Mouse (Mus musculus): ENCODE data around the gene Myo19.

Myo19 gene

DNA sequence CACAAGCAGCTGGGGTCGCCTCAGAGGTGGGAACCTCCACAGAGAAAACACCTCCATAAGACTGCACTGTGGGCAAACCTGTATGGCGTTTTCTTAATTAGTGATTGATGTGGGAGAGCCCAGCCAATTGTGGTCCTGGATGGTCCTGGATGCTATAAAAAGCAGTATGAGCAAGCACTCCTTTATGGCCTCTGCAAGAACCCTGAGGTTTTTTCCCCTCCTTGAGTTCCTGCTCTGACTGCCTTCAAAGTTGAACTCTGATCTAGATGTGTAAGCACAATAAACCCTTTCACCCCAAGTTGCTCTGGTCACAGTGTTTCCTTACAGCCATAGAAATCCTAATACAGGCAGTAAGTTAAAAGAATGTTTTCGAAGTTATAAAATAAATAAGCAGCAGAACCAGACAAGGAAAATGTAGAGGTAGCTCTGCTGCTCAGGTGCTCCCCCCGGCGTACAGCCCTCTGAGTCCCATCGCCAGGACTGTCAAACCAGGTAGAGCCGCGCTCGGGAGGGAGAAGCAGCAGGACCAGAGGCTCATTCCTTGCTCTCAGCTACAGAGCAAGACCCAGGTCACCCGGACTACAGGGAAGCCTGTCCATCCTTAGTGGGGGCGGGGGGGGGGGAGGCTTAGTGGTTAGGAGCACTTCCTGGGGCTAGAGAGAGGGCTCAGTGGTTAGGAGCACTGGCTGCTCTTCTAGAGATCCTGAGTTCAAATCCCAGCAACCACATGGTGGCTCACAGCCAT, 7.0 kb downstream of the Myo19 start:
- DNase-seq, result peak; percentile 77

DNA sequence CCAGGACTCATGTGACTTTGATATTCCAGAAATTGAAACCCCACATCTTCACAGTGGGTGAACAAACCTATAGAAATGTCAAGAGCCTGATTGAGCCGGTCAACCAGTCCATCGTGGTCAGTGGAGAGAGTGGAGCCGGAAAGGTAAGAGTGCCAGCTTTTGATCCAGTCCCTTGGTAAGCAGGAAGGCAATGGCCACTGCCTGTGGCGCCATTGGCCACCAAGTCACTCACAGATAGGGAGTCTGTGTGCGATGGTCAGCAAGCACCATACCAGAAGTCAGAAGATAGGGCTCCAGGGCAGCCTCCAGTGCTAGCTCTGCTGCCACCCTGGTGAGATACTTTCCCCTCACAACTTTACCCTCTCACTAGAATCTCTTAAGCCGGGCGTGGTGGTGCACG, 8.1 kb downstream of the Myo19 start:
- DNase-seq, result peak; percentile 81

DNA sequence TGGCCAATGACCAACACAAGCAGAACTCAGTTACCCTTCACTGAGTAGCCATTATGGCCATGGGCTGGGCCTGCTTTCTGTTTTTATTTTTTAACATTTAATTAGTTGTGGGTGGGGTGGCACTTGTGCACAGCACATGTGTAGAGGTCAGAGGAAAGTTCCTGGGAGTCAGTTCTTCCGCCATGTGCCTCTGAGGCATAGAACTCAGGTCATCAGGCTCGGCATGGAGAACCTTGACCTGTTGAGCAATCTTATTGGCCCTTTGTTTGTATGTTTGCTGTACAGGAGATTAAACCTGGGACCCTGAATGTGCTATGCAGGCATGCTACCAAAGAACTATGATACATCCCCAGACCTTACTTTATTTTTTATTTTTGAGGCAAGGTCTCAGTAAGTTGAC, 9.5 kb downstream of the Myo19 start:
- peak; percentile 42 for DNase-seq

DNA sequence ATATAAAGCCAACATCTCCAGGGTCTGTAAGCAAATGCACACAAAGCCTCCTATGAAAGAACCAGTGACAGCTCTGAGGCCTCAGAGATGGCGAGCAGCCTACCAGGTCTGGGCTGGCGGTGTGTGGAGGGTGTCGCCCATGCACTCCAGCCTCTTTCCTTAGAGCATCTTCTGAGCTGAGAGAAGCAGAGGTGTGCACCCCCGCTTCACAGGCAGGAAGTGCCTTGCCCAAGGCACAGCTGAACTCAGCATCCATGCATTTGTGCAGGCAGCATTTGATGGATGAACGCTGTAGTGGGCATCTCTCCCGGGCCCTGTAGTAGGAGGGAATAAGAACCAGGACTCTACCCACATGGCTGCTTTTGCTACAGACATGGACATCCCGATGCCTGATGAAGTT, 11.8 kb downstream of the Myo19 start:
- DNase-seq, result peak; percentile 73

DNA sequence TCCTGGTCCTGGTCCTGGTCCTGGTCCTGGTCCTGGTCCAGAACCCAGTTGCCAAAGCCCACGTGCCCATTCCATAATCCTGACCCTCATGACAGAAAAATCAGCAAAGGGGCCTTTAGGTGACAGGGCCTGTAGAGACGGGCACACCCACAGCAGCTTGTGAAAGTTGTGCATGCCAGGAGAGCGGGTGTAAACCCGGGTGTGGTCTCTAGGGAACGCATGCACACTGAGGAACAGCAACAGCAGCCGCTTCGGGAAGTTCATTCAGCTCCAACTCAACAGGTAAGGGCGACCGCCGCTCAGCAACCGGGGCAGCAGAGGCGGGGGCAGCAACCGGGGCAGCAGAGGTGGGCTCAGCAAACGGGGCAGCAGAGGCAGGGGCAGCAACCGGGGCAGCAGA, 13.2 kb downstream of the Myo19 start:
- peak; percentile 87 for DNase-seq

DNA sequence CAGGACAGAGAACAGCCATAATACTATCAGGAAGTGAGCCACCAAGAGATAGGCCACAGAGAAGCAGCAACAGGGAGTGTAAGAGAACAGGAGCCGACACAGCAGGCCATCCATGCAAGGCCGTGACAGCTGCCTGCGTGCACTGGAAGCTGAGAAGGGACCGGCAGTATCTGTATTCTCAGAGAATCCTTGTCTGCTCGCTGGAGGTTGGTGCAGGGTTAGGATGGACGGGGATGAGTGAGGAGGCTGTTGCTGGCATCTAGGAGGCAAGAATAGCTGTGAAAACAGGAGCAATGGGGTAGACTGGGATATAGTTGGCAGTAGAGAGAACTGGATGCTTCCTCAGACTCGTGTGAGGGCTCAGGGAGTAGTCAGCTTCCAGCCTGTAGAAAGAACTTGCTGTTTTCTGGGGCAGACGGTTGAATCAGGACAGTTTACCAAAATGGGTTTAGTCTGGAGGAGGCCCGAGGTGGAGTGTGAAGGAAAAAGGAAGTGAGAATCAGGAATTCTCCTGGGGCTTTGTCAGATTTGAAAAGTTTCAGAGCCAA, 24.7 kb downstream of the Myo19 start:
- no peak for DNase-seq

DNA sequence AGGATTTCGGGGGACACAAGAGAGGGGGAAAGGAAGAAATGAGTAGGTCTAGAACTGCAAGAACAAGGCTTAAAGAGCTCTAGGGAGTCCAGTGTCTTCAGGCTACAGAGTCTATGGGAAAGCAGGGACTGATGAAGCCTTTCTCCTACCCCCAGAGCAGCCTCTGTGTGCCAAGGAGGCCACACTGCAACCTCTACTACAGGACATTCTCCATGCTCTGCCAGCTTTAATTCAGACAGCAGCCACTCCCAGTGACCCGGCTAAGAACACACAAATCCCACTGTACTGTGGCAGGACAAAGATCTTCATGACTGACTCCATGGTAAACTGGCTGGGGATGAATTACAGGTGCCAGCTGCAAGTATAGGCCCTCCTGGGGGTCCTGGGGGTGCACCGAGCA, 27.1 kb downstream of the Myo19 start:
- DNase-seq, result peak; percentile 81

DNA sequence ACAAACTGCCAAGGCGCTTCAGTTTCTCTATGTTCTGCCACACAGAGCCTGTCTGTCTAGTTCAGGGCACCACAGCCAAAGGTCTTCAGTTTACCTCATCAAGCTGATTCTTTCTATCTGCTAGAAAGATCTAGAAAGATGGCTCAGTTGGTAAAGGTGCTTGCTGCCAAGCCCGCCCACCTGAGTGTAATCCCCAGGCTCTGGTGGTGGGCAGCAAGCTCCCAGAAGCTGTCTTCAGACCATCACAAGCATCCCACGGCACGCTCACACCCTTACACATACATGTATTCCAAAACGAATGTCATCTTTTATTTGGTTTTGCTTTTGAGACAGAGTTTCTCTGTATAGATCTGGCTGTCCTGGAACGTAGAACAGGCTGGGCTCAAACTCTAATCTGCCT, 28.5 kb downstream of the Myo19 start:
- DNase-seq, result peak; percentile 64

DNA sequence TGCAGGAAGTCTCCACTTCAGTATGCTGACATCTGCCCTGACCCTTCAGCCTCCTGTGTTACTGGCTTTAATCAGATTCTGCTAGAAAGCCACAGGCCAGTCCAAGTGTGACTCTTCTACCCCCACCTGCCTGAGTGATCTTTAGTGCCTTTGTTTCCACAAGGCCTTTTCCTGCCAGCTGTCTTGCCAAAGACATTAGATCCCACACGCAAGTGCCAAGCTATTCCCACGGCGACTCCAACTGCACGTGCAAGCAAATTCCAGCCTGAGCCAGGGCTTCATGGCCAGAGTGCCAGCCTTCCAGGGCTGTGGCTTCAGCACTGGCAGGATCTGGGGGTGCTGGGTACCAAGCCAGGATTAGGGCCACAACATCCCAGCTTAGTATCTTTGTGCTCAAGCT, 30.5 kb downstream of the Myo19 start:
- peak; percentile 77 for DNase-seq

DNA sequence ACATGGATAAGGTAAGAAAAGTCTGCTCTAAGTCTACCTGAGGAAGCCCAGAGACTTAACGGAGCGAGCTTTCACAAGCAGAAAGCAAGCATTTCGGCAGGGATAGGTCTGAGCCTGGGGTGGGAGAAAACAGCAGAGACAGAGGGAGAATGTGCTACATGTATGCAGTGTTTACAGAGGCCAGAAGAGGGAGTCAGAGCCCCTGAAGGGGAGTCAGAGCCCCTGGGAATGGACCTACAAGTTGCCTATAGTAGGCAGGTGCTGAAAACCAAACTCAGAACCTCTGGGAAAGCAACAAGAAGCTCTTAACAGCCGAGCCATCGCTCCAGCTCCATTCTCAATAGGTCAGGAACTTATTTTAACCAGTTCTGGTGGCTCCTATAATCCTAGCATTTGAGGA, 34.7 kb downstream of the Myo19 start:
- no peak for DNase-seq

DNA sequence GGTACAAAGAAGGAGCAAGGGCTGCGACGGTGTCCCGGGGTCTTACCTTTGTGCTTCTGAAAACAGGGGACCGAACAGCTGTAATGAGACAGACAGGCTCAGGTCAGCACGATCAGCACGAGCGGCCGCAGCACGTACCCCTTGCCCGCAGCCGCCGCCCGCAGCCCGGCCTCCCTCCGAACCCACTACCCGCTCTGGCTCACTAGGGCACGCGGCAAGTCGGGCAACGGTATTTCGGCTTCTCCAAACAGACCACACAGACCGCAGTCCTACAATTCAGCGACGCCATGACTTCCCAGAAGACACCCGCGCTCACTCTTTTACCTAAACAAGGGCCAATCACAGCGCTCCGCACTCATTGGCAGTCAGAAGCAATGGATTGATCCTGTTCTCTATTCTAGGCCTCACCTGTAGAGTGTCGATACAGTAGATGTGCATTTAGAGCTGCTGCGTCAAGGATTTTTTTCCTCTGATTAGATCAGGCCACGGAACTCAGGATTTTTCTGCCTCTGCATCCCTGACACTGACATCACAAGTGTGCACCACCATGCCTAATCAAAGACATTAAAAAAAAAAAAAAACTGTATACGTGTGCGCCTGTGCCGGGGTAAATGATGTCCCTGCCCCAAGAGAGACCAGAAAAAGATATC, 36.2 kb downstream of the Myo19 start, which contains the start of gene Znhit3:
Znhit3 (minus strand) TSS at position 314 of the 650 bp plus-strand sequence.
- DNase-seq, result peak; percentile 99

DNA sequence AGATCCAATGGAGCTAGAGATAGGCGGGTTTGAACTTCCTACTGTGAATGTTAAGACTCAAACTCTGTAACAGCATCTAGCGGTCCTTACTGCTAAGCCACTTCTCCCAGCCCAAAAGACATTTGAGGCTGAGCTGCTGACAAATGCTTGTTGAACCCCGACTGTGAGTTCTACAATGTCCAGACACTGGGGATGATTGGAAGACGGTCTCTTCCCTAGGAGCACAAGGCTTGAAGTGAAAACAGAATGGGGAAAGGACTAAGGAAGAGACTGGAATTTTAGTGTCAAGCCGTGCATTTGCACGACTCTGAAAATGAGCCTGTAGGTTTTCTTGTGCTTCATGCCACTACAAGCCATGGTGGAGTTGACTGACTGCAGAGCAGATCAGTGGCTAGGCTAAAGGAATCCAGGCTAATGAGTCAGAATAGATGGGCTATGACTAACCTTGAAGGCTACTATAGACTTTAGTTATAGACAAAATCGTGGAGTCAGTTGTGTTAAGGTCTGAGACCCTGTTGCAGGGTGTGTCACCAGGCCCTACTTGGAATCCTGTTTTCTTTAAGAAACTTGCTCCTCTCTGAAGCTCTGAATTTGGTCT, 36.9 kb downstream of the Myo19 start:
- DNase-seq, result peak; percentile 56

DNA sequence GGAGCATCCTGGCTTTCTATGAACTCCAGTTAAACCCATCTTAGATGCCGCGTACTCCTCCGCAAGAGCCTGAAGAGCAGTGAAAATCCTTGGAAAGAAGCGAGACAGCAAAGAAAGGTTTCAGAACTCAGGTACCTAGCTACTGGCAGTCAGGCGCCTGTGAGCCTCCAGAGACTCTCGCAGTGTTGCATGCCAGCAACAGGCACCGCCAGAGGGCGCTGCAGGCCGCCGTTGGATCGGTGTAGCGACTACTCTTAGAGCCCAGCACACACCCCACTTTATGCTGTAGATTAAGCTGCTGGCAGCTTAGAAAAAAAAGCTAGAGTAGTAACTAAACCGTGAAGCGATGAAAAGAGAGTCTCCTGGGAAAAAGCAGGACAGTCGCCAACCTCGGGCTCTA, 38.5 kb downstream of the Myo19 start:
- peak; percentile 96 for DNase-seq

DNA sequence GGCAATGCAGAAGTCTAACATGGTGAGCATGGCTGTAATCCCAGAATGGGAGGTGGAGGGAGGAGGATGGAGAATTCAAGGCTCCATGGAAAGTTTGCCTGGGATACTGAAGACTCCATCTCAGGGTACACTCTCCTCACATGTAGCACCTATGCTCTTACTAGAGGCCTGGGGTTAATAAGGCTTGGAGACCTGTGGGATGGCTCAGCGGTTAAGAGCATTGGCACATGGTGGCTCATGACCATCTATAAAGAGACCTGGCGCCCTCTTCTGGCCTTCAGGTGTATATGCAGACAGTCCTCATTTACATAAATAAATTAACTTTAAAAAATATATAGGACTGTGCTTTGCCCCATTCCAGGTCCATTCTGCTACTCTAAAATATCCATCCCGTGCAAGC, 39.3 kb downstream of the Myo19 start:
- peak; percentile 90 for DNase-seq

DNA sequence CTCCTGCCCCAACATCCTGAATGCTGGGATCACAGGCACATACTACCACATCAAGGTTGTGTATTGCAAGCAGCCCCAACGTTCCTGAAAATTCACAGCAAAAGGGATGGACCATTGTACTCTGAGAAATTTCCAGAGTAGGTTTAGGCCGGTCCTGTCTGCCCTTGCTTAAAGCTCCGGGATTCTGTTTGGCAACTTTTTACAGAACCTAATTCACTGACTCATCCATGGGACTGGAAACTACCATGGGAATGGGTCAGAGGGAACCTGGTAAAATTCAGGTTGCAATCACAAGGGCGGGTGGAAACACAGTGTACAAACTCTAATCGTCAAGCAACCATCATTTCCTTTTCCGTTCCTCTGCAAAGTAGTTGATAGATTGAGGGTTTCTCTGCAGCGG, 40.0 kb downstream of the Myo19 start:
- DNase-seq, result peak; percentile 66

DNA sequence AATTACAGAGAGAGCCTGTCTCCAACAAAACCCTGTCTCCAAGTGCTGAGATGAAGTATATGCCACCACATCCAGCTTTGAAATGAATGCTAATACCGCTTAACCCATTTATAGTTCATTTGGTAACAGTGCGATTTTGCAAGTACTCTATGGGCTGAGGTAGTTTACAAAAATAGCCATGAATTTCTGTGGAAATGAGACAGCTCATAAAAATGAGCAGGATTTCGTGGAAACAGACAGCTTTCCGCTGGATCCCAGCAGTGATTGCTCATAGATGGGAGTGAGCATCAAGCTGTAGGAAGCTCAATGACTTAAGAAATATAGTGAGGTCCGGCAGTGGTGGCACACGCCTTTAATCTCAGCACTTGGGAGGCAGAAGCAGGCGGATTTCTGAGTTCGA, 41.0 kb downstream of the Myo19 start:
- DNase-seq, result no peak

DNA sequence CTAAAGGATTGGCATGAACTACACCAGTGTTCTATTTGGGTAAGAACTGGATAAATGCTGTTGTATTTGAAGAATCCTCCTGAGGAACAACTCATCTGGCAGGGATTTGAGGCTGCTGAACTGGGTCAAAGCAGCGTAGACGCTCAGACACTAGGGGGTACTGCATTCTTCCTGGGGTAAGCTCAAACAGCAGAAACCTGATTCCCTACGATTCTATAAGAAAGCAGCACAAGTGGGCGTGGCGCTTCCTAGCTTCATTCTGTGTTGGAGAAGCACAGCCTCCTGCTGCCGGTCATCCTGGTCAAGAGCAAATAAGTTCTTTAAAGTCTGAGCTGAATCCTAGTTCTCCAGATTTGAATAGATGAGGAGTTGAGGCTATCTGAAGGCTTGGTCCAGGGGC, 52.3 kb downstream of the Myo19 start:
- DNase-seq, result no peak

DNA sequence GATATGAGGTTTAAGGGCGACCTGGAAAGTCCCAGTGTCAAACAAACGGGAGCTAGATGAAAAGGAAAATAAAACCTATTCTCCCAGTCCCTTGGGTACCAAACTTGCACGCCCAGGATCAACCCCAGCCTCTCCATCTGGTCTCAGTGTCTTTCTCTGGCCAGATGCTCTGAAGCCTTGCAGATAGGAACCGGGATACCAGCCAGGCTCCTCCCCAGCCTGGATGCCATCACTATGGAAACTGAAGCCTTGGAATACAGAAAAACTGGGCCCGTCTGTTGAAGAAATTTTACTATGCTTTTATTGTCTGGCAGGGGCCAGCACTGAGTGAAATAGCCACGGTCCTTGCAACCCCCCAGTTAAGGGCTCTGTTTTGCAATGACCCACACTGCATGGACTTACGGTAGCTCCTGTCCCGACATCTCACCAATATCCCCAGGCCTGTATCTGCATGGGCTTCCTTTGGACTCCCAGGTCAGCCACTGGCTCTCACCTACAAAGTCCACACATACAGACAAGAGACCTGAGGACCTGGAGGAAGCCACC, 59.6 kb downstream of the Myo19 start:
- peak; percentile 95 for DNase-seq

DNA sequence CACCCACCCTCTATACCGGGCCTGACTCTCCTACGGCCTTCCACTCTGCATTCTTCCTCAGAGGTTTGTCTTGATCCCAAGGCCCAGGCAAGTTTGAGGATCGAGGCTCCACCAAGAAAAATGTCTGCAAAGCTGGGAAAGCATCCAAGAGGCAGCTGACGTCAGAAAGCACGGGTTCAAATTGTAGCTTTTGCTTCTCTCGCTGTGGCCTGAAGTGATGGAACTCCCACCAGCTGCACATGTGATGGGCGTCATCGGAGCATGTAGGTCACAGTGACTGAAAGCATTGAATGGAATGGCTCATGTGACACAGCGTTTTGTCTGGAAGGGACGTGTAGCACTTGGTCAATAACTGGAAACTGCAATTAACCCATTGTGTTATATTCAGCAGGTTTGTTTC, 60.2 kb downstream of the Myo19 start:
- DNase-seq, result no peak

DNA sequence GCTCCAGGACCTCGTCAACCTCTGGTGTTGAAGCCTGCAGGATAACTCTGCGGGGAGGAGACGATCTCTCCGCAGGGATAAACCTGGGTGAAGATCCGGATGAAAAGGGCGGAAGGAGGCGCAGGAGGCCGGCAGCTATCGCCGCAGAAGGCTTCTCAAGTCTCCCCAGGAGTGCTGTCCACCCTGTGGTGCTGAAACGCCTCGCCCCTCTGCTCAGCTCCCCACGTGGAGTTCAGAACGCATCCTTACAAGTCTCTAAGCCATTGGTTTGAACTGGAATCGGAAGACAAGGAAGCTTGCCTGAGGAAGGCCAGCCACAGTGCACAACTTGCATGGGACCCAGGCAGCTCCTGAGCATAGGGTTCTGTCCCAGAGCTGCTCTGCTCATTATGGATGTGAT, 64.0 kb downstream of the Myo19 start:
- peak; percentile 85 for DNase-seq

DNA sequence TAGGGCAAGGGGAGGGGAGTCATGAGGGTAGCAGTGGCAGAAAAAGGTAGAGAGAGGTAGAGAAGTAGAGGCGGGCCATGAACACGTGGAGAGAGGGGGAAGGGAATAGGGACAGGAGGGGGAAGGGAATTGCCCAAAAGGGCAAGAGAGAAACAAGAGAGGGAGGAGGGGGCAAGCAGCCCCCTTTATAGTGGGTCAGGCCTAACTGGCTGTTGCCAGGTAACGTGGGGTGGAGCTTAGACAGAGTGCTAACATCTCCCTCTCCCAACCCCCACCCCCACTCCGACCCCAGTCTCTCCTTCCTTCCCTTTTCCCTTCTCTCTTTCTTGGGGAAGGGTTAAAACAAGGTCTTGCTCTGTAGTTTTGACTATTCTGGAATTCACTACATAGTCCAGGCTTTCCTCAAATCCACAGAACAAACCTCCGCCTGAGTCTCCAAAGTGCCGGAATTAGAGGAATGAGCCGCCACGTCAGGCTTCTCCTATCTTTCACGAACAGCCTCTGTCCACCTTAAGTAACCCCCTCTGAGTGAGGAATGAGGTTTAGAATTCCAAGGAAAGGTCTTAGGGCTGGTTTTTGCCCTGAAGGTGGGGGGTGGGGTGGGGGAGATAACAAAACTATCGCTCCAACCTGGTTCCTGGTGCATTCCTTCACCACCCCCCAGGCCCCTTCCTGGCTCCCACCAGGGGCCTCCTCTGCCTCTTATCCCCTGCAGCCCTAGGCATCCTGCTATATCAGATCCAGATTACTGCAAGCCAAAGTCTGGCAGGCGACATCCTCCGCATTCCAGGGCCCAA, 64.9 kb downstream of the Myo19 start:
- no peak for DNase-seq

DNA sequence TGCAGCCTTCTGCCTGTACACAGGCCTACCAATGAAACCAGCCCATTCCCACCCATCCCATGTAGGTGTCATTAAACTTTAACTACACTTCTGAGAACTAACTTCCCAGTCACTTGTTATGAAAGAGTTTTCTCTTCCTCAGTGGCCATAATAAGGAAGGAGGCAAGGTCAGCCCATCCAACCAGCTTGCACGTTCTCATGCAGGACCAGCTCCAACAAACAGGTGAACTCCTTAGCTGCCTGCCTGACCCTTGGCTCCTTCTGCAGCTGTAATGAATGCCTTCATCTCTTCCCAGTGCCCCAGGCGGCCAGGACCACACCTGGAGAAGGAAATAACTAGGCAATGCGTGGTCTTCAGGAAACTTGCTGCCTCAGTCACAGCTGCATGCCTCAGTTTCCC, 65.9 kb downstream of the Myo19 start:
- DNase-seq, result no peak

DNA sequence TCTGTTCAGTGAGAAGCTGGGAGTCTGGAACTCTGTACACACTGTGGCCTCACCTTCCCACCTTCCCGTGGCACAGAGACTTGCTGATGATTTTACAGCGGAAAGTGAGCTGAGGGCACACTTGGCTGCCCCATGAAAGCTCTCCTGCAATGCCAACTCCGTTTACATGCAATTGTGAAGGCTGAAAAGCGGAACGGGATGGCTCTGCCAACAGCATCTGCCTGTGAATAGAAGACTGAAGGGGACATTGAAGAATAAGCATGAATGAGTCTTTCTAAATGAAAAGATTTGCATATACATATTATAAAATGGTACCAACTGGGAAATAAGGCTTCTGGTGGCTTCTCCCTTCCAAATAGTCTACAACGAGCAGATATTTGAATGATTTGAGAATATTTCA, 67.3 kb downstream of the Myo19 start:
- DNase-seq, result no peak

All from heart, adult 11 months (tissue).